Mouse (Mus musculus) megakaryocyte, adult 5-6 weeks (primary cell): ENCODE data around the gene Drc3. TPM values are rescaled to one million over a fixed set of nuclear protein-coding genes. Genes with fewer than 3 reads are reported as not detected.
"Not testable (repeated sequence)": the region's sequence is repeated elsewhere in the genome, so short reads cannot be mapped to it uniquely, and the experiment has no call there.

ENCODE experiments used
- ATAC-seq: 2 replicates; pipeline ENCODE4 v1.8.0; 2016; ENCODE audit warnings: mild to moderate bottlenecking, inconsistent platforms; ENCODE audit not compliant: poor library complexity, severe bottlenecking
- total RNA-seq, 2 experiments: library from RNA; stranded (forward) in 1 of 2; stranded (reverse) in 1 of 2; fragments of 153-499, 151-499 nt in 1 of 2; fragments of 221-1000, 200-1000 nt in 1 of 2; gene quantifications; 2 replicates each; pipeline versions ENCODE4 v1.2.3 to v1.2.4; 2015 to 2017

Gene Drc3
- total RNA-seq, 2 experiments from 2014 or later: 0.11 to 0.16 TPM

GRCm38 (mm10) chr11:60385946-60386345, 32.8 kb downstream of the Drc3 start:
- no peak for ATAC-seq

- no peak for ATAC-seq
These were observed 34.8 kb downstream of the Drc3 start for GRCm38 (mm10) chr11:60387944-60388343.

DNA sequence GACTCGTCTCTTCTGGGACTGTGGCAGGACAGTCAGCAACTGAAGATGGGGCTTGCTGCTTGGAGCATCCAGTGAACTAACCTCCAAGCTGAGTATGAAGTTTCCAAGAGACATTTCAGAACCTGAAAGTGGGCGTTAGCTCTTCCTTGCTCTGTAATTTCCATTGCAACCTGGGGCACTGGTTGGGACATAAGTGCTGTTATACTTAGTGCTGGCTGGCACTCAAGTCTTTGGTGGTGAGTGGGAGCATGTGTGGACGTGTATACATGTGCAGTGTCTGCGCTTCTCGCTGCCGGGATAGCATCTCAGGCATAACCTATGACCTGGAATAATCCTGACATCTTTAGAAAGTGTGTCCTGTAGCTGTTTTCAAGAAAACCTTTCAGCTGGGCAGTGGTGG, 38.2 kb downstream of the Drc3 start:
- ATAC-seq: no peak

DNA sequence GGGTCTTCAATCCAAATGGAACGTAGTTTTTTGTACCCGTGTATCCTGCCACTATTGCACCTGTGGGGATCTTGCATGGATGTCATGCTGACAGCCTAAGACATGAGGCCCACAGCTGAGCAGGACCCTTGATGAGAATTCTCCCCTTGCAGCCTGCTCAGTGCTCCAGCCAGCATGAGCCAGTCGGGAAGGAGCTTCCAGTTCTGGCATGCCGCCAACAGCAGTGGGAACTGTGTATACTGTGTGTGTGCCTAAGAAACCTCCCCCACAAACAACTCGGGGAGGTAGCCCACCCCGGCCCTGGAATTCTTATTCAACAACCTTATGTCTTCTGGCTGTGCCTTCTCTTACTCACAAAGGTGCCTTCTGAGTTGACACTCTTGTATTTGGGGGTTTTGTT, 43.4 kb downstream of the Drc3 start:
- no peak for ATAC-seq

GRCm38 (mm10) chr11:60397172-60397571, 44.0 kb downstream of the Drc3 start:
- no peak for ATAC-seq

GRCm38 (mm10) chr11:60406606-60407005, 53.5 kb downstream of the Drc3 start:
- ATAC-seq: no peak

DNA sequence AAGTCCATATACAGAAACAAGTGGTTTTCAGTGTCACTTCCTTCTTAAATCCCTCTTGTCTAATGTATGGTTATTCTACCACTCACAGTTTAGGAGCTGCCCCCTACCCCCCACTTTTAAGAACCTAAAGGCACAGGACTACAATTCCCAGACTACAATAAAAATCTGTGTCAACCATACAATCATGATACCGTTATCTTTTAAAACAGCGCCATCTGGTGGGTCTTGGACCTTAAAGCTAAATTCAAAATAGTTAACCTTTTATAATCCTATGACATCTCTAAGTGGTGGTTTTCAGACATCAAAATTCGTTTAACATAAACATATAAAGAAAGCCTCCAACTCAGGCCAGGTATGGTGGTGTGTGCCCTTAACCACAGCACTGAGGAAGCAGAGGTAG, 59.0 kb downstream of the Drc3 start:
- no peak for ATAC-seq

GRCm38 (mm10) chr11:60412921-60413320, 59.8 kb downstream of the Drc3 start:
- ATAC-seq: no peak

GRCm38 (mm10) chr11:60416590-60416962, 63.4 kb downstream of the Drc3 start:
- peak; percentile 38 for ATAC-seq

DNA sequence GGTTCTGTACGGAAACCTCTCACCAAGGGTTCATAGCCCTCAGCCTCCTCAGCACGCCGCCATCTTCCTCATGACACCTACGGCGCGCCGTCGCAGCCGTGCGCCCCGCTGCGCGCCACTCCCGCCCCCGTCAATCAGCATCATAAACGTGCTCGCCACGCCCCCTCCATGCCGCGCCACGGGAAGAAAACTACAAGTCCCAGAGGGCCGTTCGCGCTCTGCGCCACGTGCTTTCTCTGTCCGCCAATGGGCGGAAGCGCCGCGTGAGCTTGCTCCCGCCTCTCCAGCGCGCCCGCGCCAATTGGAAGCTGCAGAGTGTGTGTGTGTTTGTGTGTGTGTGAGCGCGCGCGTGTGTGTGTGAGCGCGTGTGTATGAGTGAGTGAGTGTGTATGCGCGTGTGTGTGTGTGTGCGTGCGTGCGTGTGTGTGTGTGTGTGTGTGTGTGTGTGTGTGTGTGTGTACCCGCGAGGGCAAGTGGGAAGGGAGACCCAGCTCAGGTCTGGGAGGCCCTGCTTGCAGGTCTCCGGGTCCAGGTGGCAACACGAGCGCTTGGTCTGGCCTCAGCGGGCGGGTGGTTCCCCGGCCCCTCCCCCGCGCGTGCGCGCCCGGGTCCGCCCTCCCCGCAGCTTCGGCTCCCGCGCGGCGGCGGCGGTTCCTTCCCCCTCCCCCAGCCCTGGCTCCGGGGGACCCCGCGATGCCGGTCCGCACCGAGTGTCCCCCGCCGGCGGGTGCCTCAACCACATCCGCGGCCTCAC, 64.0 kb downstream of the Drc3 start, which contains the start of gene Gid4:
Gene Gid4, plus strand, starts transcription at position 183 of the 754 bp plus-strand sequence.
- peak; percentile 94 for ATAC-seq

DNA sequence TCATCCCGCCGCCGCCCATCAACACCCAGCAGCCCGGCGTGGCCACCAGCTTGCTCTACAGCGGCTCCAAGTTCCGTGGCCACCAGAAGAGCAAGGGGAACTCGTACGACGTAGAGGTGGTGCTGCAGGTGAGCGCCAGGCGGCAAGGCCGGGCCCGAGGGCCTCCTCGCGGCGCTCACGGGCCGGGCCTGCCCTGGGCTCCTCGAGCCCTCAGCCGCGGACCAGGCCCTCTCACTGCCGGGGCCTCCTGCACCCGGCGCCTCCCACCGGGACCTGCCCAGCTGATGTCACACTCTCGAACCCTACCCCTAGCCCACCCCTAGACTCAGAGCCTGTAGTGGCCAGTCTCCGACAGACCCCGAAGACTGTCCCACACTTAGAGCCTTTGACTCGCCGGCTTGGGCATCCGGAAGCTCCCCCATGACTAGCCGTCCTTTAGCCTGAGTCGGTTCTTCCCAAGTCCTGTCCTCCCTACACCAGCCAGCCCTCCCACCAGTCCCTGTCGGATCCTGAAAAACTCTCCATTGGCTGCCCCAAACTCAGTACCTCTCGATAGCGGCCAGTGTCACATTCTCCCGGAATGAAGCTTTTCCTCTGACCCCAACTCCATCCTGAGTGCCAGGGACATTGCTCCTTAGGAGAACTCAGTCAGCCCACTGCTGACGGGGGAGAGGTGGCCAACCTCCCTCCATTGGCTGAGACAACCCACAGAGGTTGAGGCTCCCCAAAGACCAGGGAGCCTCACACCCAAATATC, 64.8 kb downstream of the Drc3 start, which contains the start of gene Atpaf2:
Gene Atpaf2, minus strand, starts transcription at position 741 of the 756 bp plus-strand sequence.
- peak; percentile 13; the same call in 1 of the 2 replicates for ATAC-seq

GRCm38 (mm10) chr11:60418473-60418803, 65.3 kb downstream of the Drc3 start:
- ATAC-seq: no peak

GRCm38 (mm10) chr11:60422046-60422668, 69.0 kb downstream of the Drc3 start:
- no peak for ATAC-seq

GRCm38 (mm10) chr11:60423006-60423405, 69.9 kb downstream of the Drc3 start:
- no peak for ATAC-seq

GRCm38 (mm10) chr11:60426417-60426816, 73.3 kb downstream of the Drc3 start:
- no peak for ATAC-seq

GRCm38 (mm10) chr11:60427628-60428027, 74.5 kb downstream of the Drc3 start:
- ATAC-seq: no peak

DNA sequence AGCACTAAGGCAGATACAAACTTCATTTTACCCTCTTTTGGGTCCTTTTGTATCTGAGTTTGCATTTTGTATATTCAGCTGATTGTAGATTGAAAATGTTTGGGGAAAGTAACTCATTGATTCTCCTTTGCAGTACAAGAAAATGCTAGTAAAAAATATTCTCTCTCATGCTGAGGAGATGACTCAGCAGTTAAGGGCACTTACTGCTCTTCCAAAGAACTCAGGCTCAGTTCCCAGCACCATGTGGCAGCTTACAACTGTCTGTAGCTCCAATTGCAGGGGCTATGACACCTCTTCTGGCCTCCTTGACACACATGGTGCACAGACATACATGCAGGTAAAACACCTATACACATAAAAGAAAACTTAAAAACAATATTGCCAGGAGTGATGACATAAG, 80.4 kb downstream of the Drc3 start:
- ATAC-seq: no peak

DNA sequence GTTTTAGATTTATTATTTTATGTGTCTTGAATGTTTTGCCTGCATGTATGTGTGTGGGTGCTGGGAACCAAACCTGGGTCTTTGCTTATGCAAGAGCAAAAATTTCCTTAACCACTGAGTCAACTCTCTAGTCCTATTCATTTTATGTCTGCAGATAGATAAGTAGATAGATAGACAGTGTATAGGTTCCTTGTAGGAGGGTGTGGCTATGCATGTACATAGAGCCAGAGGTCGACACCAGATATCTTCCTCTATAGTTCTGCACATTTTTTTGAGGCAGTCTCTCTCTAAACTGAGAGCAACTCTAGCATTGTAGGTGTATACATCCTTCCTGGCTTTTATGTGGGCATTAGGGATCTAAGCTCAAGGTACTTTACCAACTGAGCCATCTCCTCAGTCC, 82.0 kb downstream of the Drc3 start:
- no peak for ATAC-seq

DNA sequence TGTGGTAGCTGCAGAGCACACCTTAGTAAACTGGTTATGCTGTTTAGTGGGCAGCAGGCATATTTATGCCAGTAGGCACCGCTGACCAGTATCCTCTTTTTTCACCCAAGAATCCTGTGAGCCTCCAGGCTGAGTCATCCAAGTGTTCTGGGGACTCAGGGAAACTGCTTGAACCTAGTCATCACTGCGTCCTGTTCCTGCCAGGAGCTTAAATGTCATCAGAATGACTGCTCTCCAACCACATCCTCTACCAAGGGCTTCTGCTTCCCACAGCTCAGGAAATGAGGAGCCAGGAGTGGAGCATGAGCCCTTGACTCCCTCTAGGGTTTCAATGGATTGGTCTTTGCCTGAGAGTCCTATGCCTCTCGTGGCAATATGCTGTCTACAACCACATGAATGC, 83.5 kb downstream of the Drc3 start:
- ATAC-seq: no peak

DNA sequence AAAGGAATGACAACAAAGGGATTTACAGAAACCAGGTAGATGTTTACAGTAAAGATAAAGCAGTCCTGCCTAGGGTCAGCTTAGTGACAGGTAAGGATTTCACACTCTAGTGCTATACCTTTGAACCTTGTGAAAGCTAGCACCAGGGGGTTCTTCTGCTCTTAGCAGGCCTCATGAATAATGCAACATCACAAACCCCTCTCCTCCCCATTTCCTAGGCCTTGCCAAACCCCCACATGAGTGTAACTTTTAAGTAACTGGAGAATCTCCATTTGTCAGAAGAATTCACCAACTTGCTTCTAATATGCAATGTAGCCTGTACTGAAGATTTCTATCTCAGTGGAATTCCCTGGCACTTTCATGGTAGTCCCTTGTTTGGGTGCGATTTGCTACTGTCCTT, 86.5 kb downstream of the Drc3 start:
- ATAC-seq: not testable (repeated sequence)

- ATAC-seq: no peak
These were observed 87.0 kb downstream of the Drc3 start for GRCm38 (mm10) chr11:60440176-60440575.

GRCm38 (mm10) chr11:60442896-60443295, 89.8 kb downstream of the Drc3 start:
- no peak for ATAC-seq
